Mouse (Mus musculus) adrenal gland, adult (tissue): ENCODE measurements around the gene Vmn1r67.

Source experiments
- DNase-seq, 2 experiments: peaks; one replicate each; pipeline ENCODE4 v3.0.0; 2022 to 2023; ENCODE audit warnings: low spot score in 1 of 2; ENCODE audit not compliant: inconsistent age in 2 of 2

Gene Vmn1r67

GRCm38 (mm10) chr7:10443031-10443430, at the start of gene Vmn1r67:
TSS of gene Vmn1r67 (plus strand) at chr7:10443331.
- DNase-seq = no peak

- DNase-seq = no peak
These were observed 15.0 kb downstream of the Vmn1r67 start for GRCm38 (mm10) chr7:10458166-10458565.

GRCm38 (mm10) chr7:10479813-10480212, 36.7 kb downstream of the Vmn1r67 start:
- DNase-seq = no peak

GRCm38 (mm10) chr7:10480588-10481233, 37.6 kb downstream of the Vmn1r67 start:
- no peak for DNase-seq

GRCm38 (mm10) chr7:10494786-10495521, 51.8 kb downstream of the Vmn1r67 start, which contains the start of gene Zik1:
TSS of gene Zik1 (minus strand) at chr7:10495394.
- DNase-seq = peak; percentile 73 to 90

- DNase-seq = no peak
These were observed 52.4 kb downstream of the Vmn1r67 start for GRCm38 (mm10) chr7:10495578-10495977.
